Mouse (Mus musculus): ENCODE measurements at regions not wholly inside any gene's neighbourhood (a gene's known extent, or its start where the extent isn't known, plus 50 kb on each side); places are given as distances from the start of the nearest gene placed in this dataset.

- intact Hi-C loops (cut with DNase I) = no loop called here
- no peak for TF ChIP-seq CTCF (IDR thresholded peaks at IDR 0.05)
- DNase-seq (ENCODE audit: extremely low spot score in 1 of 2, low spot score in 2 of 2) = no peak
- Histone ChIP-seq H3K4me3 (no peak overlapping the region), H3K27ac (no peak overlapping the region)
Measured at GRCm38 (mm10) chr6:148531068-148531467, 86.9 kb upstream of the Tmtc1 start.

- intact Hi-C loops (cut with DNase I) = no loop called here
- DNase-seq (ENCODE audit: extremely low spot score in 1 of 2, low spot score in 2 of 2) = no peak
- TF ChIP-seq CTCF (IDR thresholded peaks at IDR 0.05) = no peak
- H3K27ac ChIP-seq = no peak overlapping the region
- H3K4me3 ChIP-seq = no peak overlapping the region
Measured at GRCm38 (mm10) chr6:148528611-148529010, 84.4 kb upstream of the Tmtc1 start.

GRCm38 (mm10) chr6:148522893-148523292 is 78.7 kb upstream of the Tmtc1 start:
- no peak for TF ChIP-seq CTCF (IDR thresholded peaks at IDR 0.05)
- intact Hi-C loops (cut with DNase I) = loop anchor here (1.0 kb wide), 1 partner anchor 31 kb away; no protein-coding TSS in a partner anchor
- DNase-seq (ENCODE audit: extremely low spot score in 1 of 2, low spot score in 2 of 2) = no peak

DNA sequence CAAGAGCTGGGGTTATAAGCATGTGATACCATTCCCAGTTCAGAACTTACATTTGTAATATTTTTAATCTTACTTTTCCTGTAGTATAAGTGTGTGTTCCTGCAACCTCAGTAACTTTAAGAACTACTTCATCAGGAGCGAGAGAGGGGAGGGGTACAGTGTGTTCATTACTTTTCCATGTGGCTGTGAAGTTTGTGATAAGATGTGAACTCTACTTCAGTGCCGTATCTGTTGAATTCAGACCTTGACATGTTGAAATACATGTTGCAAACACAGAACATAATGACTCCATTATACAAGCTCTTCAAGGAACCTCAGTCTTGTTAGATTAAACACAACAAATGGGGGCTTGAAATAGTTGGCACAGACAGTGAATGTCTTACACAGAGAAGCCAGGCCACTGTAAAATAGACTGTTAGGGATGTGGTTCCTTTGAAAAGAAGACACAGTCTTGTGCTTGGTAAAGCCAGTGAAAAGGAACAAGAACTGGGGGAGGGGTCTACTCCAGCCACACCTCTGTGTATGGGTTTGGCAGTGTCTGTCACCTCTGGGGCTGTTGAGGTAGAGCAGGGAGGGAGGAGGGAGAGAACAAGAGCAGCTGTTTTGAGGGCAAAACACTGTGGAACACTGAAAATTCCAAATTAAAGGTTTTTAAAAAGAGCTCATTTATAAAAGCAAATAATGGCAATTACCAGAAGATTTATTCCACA is 73.5 kb upstream of the Tmtc1 start:
- TF ChIP-seq CTCF (IDR thresholded peaks at IDR 0.05) = no peak
- no peak for DNase-seq (ENCODE audit: extremely low spot score in 1 of 2, low spot score in 2 of 2)
- intact Hi-C loops (cut with DNase I) = no loop called here
- Histone ChIP-seq H3K27ac (no peak overlapping the region), H3K4me3 (no peak overlapping the region)

More at GRCm38 (mm10) chr6:148522893-148523292, 78.7 kb upstream of the Tmtc1 start:
- H3K27ac ChIP-seq = peak overlapping the region; percentile 17; the same call in 1 of the 2 replicates
- H3K4me3 ChIP-seq = no peak overlapping the region

DNA sequence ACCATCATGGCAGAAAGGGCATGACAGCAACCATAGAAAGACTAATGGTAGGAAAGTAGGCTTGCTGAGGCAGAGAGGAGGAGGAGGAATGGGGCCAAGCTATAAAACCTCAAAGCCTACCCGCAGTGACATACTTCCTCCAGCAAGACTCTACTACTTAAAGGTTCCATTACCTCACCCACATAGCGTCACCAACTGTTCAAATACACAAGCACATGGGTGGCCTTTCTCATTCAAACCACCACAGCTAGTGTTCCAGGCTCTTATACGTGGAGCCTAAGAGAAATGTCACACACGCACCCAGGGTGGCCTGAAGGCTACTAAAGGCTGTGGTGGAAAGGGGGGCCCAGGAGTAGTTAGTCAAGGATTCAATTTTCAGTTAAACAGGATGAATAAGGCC is 72.5 kb upstream of the Tmtc1 start:
- no peak for DNase-seq (ENCODE audit: extremely low spot score in 1 of 2, low spot score in 2 of 2)
- peak; percentile 11; the same call in 1 of the 2 replicates for TF ChIP-seq CTCF (IDR thresholded peaks at IDR 0.05)
- H3K27ac ChIP-seq = no peak overlapping the region
- H3K4me3 ChIP-seq = no peak overlapping the region
- intact Hi-C loops (cut with DNase I) = no loop called here

- no peak overlapping the region for H3K4me3 ChIP-seq
- no peak for DNase-seq (ENCODE audit: extremely low spot score in 1 of 2, low spot score in 2 of 2)
- H3K27ac ChIP-seq = no peak overlapping the region
- intact Hi-C loops (cut with DNase I) = no loop called here
- no peak for TF ChIP-seq CTCF (IDR thresholded peaks at IDR 0.05)
Measured at GRCm38 (mm10) chr6:148515105-148515504, 70.9 kb upstream of the Tmtc1 start.

- no peak for DNase-seq (ENCODE audit: extremely low spot score in 1 of 2, low spot score in 2 of 2)
- Histone ChIP-seq H3K4me3 (no peak overlapping the region), H3K27ac (no peak overlapping the region)
- no peak for TF ChIP-seq CTCF (IDR thresholded peaks at IDR 0.05)
- intact Hi-C loops (cut with DNase I) = no loop called here
Measured at GRCm38 (mm10) chr6:148514645-148515044, 70.5 kb upstream of the Tmtc1 start.

GRCm38 (mm10) chr6:148514124-148514523 is 69.9 kb upstream of the Tmtc1 start:
- Histone ChIP-seq H3K4me3 (no peak overlapping the region), H3K27ac (no peak overlapping the region)
- peak in 1 of 2 experiments; percentile 15 for DNase-seq (ENCODE audit: extremely low spot score in 1 of 2, low spot score in 2 of 2)
- TF ChIP-seq CTCF (IDR thresholded peaks at IDR 0.05) = no peak
- intact Hi-C loops (cut with DNase I) = no loop called here

GRCm38 (mm10) chr6:148513134-148513533 is 68.9 kb upstream of the Tmtc1 start:
- no peak for TF ChIP-seq CTCF (IDR thresholded peaks at IDR 0.05)
- Histone ChIP-seq H3K4me3 (no peak overlapping the region), H3K27ac (no peak overlapping the region)
- intact Hi-C loops (cut with DNase I) = no loop called here
- no peak for DNase-seq (ENCODE audit: extremely low spot score in 1 of 2, low spot score in 2 of 2)

GRCm38 (mm10) chr6:148505325-148505724 is 61.1 kb upstream of the Tmtc1 start:
- no peak for DNase-seq (ENCODE audit: extremely low spot score in 1 of 2, low spot score in 2 of 2)
- intact Hi-C loops (cut with DNase I) = no loop called here
- Histone ChIP-seq H3K4me3 (no peak overlapping the region), H3K27ac (peak overlapping the region; percentile 40; the same call in 1 of the 2 replicates)
- TF ChIP-seq CTCF (IDR thresholded peaks at IDR 0.05) = no peak

- no peak for TF ChIP-seq CTCF (IDR thresholded peaks at IDR 0.05)
- intact Hi-C loops (cut with DNase I) = loop anchor here (5.0 kb wide), 1 partner anchor 48 kb away; no protein-coding TSS in a partner anchor
- no peak for DNase-seq (ENCODE audit: extremely low spot score in 1 of 2, low spot score in 2 of 2)
- no peak overlapping the region for H3K4me3 ChIP-seq
- no peak overlapping the region for H3K27ac ChIP-seq
Measured at GRCm38 (mm10) chr6:148500251-148501179, 56.3 kb upstream of the Tmtc1 start.

Data from left cerebral cortex, adult 2 months (tissue).